Mouse (Mus musculus) left cerebral cortex, adult 11 months (tissue): ENCODE data around the gene Adcy6.

Source experiments
- DNase-seq: peaks from one replicate; pipeline ENCODE4 v3.0.0; 2022; ENCODE audit warnings: low spot score

The Adcy6 gene

DNA sequence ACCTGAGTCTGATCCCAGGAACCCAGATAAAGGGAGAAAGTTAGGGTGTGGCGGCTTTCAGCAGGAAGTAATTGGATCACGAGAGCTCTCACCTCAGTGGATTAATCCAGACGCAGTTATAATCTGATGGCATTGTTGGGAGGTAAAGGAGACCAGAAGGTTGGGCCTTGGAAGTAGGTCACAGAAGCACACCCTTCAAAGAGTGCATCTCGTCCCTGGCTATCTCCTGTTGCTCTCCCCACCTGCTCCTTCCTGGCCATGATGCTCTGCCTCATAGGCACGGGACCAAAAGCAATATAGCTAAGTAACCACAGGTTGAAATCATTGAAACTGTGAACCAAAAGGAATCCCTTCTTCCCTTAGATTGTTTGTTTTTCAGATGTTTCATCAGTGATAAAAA lies 52.7 kb downstream of the Adcy6 start:
- no peak for DNase-seq

DNA sequence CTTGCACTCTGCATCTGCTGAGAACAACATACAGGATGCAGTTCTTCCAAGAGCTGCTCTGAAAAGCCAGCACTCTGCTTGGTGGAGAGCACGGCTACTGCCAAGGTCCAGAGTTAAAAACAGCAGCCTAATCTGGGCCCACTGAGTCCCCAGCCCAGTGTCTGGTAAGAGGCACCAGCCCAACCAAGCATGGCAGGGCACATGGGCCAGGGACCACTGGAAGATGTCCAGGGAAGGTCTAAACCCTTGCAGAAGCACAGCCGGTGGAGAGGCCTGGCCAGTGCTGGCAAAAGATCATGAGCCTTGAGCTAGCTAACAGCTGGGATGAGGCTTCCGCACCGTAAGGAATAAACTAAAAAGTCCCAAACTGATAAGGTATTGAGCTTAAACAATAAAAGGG lies 54.0 kb downstream of the Adcy6 start:
- DNase-seq: no peak

DNA sequence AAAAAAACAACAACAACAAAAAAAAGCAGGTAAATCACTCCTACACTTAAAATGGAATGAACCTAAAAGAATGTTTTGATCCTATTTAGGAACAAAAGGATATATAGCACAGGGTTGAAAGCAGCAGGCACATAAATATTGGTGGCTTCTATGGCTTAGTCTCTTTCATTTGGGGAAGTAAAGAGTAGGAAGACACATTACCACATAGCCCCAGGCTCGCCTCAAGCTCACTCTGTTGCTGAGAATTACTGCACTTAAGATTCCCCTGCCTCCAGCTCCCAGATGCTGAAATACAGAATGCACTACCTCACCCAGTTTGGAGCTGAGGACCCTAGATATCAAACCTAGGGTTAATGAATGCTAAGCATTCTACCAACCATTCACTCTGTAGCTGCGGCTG lies 57.1 kb downstream of the Adcy6 start:
- DNase-seq: no peak

GRCm38 (mm10) chr15:98546843-98547242 lies 63.0 kb downstream of the Adcy6 start:
- no peak for DNase-seq

- no peak for DNase-seq
Observed at GRCm38 (mm10) chr15:98545151-98545550, 64.7 kb downstream of the Adcy6 start.

DNA sequence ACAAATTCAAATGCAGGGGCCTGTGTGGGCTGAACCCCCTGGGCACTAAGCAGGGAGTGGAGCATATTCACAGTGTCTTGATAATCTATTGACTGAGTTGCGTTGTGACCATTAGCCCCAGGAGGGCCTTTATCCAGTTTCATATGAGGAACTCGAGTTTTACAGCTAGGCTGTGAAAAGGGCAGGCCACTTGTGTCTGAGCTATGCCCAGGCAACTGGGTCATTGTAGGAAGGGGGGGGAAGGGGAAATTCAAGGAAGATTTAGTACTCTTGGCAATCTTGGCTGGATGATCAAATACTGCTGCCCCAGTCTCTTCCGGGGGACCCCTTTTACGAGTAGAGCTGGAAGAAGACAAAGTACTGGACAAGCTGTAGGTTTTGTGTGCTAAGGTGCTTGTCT lies 66.5 kb downstream of the Adcy6 start:
- no peak for DNase-seq

- DNase-seq: no peak
Observed at GRCm38 (mm10) chr15:98541064-98541463, 68.8 kb downstream of the Adcy6 start.
